Mouse (Mus musculus) lung, postnatal 4 days (tissue): ENCODE data around the gene Stard3.

Experiments
- DNase-seq, 2 experiments: peaks; one replicate each; pipeline ENCODE4 v3.0.0; 2021

Gene Stard3

DNA sequence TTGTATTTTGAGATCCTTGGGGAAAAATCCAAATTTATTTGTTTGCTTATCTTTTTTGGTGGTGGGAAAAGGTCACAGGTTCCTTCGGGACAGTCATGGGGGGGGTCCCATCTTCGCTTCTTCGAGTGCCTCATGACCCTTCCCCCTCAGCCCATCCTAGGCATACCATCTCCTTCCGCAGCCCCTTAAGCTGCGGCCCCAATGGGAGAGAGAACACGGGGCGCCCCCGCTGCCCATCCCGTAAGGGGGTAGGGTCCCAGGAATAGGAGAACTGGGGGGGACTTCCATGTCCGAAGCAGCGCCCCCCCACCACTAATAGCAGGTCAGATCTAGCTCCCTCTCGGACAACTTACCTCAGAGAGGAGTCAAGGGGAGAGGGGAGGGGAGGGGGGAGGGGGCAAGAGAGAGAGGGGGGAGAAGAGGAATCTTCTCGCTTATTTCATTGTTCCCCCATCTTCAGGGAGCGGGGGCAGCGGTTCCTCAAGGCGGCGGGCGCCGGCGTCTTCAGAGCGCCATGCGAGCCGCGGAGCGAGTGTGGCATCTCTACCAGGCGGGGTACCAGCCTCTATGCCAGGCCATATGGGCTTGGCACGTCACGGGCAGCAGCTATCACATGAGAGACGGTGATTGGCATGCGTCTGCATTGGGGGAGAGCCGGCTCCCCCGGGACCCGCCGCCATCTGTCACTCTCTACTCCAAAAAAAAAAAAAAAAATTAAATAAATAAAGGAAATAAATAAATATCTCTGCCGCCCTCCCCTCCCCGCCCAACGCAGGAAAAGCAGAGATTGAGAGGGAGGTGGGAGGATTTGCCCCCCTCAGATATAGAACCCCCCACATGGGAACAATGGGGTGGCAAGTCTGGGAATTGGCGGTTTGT is 28.8 kb upstream of the Stard3 start, which contains the start of gene Neurod2:
TSS of gene Neurod2 (minus strand) at position 568 of the 879 bp plus-strand sequence.
- no peak for DNase-seq

DNA sequence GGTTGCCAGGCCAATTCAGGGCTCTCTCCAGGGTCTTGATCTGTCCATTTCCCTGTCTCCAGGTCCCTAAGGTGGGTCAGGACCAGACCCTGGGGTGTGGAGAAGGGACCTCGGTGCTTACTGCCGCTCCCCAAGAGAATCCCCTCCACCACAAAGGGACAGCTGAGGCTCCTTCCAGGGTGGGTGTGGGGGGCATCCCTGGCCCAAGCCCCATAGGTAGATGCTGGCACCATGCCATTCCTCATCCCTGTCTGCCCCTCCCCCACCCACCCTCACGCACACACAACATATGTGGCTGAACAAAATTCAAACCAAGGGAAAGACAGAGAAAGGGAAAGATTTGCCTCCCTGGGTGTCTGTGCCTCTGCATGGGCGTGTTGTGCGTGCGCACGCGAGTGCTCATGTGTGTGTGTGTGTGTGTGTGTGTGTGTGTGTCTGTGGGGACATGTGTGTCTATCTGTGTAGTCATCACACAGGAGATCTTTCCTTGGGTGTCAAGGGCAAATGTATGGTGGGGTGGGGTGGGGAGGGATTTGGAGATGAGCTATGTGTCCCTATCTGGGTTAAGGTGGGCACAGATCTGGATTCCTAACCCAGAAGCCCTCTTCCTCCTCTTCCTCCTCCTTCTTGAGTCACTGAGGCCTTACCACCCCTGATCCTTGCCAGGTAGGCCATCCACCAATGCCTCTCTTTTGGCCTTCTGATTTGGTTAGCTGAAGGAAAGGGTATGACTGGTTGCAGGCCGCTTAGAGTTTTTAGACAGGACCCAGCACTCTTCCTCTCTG is 28.0 kb upstream of the Stard3 start:
- DNase-seq: no peak

DNA sequence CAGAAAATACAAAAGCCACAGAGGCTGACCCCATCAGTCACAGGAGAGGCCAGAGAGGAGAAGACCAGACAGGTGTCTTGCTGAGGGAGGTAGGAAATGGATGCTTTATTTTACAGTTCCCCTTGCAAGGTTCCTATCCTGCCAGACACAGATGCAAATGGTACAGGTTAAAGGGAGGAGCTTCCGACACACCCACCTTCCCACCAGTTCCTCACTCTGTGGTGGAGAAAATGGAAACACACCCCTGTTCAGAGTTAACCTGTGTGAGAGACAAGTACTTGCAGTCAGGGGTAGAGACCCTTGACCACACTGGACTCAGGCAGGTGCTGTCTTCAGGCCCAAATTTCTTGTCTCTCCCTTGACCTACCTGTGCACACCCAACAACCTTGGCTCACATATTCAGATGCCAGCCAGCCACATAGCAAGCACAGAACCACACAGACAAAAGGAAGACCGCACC is 27.4 kb upstream of the Stard3 start:
- no peak for DNase-seq

DNA sequence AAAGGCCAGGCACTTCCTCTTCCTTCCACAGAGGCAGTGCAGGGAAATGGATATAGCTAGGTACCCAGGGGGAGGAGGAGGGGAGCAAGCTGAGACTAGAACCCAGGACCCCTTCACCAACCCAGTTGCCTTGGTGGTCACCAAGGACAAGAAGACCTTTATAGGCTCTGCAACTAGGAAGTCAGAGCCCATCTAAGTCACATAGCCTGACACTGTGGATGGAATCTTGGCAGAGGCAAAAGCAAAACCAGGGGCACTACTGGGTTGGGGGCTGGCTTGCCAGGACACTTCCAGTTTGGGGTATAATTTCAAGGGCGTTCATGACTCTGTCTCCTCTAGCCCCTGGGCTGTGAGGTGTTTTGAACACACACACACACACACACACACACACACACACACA is 26.8 kb upstream of the Stard3 start:
- DNase-seq: no peak

DNA sequence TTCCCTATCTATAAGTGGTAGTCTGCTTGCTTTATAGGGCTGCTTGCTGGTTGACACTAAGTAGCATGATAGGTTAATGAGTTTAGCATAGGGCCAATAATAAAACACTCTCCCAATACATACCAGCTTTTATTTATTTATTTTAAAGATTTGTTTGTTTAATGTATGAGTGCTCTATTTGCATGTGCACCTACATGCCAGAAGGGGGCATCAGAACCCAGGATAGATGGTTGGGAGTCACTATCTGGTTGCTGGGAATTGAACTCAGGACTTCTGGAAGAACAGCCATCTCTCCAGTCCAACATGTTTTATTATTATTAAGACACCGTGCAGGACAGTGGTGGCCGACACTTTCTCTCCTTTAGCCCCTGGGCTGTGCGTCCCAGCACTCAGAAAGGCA is 26.0 kb upstream of the Stard3 start:
- DNase-seq: no peak

DNA sequence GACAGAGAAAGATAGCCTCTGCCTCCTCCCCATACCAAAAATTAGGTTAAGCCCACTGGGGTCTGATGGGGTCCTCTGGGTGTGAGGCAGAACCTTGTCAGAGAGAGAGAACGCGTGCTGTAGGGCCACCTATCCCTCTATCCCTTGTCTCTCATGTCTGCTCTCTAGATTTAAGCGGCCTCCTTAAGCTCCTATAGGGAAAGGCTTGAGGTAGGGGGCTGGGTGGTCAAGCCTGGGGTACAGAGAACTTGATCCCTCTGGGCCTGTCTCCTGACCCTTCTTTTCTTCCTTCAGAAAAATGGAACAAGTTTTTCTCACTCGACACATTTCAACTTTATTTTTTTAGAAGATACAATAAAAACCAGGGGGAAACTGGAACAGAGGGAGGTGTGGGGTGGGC is 25.3 kb upstream of the Stard3 start:
- no peak for DNase-seq

DNA sequence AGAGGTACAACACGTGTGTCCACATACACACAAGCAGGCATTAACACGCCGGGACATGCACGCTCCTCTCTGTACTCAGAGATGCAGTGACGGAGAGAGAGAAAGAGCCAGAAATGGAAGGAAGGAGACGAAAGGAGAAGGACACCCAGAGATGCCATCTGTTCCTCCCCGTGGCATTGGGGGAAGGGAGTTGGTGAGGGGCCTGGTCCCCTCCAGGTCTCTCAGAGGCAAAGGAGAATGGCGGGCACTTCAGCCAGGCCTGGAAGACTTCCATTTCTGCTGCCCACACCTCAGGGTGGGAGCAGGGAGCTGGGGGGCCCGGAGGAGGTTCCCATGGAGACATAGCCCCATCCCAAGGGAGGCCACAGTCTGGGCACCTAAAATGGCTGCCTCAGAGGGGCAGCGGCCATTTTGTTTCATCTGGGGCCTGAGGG is 24.9 kb upstream of the Stard3 start:
- no peak for DNase-seq

DNA sequence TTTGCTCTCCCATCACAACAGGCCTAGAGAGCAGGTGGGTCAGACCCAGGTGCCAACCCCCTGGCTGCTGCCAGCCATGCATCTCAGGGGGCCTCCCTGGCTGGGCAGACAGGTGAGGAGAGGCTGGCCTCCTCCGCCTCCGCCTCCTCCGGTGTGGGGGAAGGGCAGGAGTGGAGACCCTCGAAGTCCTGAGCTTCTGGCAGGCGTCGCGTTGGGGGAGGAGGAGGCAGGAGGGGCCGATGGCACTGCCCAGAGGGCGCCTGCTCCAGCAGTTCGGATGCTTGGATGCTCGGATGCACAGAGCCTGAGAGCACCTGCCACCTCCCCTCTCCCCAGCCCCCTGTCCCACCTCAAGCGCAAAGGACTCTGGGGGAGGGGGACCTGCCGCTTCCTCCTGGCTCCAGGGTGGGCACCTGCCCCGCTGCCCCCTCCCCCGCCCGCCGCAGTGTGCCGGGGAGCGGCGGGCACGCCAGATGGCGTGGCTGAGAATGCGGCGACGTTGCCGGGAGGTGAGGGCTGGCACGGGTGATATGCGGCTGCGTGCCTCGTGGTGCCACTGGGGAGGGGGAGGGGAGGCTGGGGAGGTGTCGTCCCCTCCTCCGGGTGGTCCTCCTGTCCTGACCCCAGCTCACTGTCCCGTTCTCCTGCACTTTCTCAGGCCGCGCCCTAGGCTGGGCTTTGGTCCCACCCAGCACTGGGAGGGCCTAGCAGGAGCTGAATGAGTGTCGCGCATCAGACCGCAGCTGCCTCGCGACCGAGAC is 24.0 kb upstream of the Stard3 start:
- DNase-seq: no peak

DNA sequence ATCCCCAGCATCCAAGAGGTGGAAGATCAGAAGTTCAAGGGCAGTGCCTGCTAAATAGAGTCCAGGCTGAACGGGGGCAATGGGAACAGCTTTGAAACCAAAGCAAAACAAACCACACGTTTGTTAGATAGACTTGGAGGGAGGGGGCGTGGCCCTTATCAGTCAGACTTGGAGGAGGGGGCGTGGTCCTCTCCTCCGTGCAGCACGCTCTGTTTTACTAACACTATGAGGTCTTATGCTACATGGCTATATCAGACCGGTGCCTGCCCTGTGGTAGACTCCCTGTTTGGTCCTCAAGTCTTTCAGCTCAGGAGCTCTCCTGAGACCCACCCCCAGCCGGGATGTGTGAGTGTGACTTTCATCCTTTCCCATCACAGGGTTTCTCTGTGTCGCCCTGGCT is 22.9 kb upstream of the Stard3 start:
- no peak for DNase-seq

DNA sequence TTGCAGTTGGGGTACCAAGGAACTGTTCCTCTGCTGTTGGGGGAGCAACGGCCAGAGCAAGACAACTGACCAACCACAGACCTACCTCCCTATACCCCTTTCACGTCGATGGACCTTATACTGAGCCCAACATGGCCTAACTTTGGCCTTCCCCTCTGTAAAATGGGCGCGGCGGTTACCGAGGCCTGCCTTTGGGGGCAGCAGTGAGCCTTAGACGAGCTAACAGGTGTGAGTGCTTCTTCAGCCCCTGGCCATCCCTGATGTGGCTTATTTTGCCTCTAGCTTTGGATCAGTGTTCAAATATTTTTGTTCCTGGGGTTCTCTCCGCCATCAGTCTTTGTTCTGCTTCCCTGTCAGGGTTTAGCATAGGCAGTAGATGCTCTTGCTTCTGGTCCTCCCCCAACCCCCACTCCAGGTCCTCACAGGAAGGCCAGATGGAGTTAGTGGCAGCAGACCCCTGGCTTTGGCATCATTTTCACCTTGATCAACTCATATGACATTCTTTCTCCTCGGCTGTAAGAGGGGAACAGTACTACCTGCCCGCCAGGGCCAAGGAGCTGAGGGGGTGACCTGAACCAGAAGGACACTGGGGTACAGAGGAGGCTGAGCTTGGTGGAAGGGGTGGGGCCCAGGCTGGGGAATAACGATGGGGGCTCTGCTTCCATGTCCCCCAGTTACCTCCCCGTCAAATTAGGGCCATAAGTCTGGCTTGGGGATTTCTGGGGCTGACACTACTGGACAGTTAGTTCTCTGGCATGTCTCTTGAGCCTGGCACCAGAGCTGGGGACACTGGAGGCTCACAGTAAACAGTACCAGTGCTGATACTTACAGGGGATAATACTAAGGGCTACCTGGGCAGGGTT is 21.7 kb upstream of the Stard3 start:
- no peak for DNase-seq

DNA sequence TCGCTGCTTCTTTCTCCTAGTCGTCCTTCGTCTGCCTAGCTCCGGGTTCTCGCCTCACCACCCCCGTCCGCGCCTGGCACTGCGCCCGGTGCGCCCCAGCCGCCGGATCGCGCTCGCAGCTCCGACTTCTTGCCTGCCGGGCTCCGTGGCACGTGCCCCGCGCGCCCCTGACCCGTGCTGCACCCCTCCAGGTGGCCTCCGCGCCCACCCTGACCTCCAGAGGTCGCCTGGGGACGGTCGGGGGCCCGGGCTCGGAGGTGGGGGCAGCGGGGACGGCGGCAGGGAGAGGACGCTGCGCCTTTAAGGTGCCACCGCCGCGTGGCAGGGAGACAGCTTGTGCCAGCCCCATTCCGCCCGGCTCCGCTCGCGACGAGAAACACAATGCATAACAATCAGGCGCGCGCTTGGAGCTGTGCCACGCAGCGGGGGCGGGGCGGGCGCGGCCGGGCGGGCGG is 19.6 kb upstream of the Stard3 start:
- DNase-seq: peak; percentile 49 to 66

DNA sequence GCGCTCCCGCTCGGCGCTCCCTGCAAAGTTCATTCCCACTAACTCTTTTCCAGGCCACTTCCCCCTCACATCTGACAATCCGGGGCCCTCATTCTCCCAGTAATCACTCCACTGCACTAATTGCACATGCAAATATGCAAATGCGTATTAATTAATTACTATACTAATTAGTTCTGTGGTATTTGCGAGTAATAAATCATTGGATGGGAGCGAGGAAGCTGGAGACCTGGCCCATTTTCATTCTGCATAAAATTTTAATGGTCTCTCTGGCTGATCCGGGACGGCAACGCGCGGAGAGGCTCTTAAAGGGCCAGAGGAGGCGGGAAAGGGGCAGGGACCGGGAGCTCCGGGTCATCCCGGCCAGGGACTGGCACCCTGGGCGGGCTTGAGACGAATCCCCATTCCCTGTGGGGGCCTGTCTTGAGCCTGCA is 19.1 kb upstream of the Stard3 start:
- DNase-seq: no peak

DNA sequence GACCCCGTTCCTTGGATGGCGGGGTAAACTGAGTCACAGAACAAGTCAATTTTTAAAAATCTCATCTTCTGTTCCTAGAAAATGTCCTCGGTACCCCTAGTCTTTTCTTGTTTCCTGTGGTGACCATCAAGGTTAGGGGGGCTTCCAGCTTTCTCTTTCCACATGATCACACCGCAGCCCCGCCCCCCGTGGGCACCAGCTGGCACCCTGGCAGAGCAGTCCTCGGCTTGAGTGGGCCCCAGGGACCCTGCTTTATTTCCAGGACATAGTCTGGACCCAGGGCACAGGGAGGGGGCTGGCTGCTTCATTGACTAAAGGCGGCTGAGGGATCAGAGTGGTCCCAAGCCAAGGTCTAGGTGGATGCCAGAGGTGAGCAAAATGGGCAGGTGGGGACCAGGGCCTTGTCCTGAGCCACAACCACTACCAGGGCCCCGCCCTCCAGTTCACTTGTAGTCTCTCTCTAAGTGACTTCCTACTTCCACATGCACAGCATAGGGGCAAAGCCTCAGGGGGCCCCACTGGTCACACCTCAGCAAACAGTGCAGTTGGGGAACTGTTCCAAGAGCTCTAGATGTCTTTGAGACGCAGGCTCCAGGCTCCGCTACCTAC is 18.4 kb upstream of the Stard3 start:
- no peak for DNase-seq

DNA sequence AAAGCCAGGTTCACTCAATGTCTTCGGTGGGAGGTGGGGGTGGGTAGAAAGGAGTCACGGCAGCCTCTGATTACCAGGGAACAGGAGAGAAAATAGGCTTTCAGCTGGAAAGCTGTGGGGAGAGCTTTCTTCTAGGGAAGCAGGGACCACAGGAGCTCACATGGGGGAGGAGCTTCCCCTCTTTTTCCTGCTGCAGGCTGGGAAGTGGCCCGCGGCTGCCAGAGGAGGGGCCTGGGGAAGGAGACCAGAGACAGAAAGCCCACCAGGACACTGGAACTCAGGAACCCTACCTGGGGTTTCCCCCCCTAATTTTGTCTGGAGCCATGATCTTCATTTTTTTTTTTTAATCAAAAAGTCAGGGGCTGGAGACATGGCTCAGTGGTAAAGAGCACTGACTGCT is 17.6 kb upstream of the Stard3 start:
- DNase-seq: no peak

DNA sequence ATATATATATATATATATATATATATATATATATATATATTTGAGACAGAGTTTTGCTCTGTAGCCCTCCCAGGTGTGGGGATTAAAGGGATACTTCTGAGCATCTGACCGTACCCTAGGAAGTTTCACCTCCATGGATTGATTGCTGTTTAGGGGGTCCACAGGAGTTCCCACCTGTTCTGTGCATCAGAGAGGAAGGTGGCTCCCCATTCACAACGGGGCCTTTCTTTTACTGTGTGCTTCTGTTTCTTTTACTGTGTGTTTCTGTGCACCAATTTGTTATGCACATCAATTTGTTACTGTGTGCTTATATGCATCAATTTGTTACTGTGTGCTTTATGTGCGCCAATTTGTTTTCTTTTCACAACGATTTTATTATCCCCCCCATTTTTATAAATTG is 17.0 kb upstream of the Stard3 start:
- DNase-seq: no peak

DNA sequence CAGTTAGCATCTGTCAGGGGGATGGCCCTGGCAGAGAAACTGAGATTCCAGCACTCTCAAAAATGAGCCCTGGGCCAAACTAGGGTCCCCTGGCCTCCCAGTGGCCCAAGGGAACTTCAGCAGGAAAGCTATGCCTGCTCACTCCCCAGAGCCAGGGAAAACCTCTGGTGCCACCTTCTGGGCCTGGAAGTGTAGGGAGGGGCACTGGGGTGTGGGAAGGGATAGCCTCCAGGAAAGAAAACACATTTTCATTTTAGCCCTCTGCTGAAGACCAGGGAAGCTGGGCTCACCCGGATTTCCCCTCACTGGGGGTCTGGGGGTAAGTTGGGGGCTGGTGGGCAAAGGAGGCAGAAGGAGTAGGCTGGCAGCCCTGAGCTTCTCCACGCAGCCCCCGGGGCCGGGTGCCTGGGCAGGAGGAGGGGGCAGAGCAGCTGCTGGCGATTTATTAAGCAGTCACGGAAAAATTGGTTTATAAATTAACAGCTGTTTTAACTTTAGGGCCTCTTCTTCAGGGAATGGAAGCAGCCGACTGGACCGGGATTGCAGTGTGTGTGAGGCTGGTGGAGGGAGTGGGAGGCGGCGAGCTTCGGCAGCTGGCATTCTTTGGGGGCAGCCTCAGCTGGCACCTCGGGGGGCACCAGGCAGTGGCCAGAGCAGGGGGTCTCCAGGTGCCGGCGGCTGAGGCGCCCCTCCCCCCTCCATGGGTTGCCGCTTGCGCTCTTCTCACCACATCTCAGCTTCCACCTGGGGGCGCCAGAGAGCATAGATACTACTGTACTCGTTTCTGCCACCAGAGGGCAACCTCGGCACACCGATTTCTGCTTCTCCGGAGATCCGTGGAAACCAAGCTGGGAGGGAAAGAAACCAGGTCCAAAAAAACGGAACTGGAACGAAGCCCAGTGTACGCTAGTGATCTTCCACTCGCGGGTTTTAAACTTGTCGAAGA is 15.9 kb upstream of the Stard3 start:
- peak; percentile 87 to 95 for DNase-seq

DNA sequence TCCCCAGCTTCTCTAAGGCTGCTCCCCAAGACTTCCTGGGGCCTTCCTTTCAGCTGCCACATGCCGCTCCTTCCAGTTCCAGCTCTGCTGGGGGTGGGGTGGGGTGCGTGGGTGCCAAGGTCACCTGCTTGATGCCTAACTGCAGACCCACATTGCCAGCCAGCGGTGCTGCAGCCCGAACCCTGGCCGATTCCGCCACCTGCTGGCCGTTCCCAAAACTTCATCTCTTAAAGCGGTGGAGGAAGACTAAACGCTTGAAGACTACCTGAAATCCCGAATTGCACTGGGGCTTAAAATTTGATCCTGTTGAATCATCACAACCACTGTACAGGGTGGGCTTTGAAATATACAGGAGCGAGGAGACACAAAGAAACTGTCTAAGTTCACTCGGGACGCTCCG is 12.9 kb upstream of the Stard3 start:
- DNase-seq: peak; percentile 76 to 87

DNA sequence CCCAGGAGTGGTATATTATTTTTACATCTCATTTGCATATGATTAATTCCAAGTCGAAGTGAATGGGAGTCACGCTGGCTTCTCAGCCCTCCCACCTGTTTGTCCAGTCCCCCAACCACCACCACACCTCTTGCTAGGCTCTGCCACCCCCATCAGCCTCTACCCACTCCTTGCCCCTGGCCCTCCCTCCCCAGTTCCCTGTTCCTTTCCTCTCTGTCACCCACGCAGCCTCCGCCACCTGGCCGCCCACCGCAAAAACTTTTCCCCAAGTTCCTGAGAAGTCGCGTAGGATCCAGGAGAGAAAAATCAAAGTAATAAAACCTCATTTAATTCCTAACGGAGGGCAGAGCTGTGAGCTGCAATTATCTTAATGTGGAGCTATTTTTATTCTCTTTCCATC is 12.0 kb upstream of the Stard3 start:
- no peak for DNase-seq

DNA sequence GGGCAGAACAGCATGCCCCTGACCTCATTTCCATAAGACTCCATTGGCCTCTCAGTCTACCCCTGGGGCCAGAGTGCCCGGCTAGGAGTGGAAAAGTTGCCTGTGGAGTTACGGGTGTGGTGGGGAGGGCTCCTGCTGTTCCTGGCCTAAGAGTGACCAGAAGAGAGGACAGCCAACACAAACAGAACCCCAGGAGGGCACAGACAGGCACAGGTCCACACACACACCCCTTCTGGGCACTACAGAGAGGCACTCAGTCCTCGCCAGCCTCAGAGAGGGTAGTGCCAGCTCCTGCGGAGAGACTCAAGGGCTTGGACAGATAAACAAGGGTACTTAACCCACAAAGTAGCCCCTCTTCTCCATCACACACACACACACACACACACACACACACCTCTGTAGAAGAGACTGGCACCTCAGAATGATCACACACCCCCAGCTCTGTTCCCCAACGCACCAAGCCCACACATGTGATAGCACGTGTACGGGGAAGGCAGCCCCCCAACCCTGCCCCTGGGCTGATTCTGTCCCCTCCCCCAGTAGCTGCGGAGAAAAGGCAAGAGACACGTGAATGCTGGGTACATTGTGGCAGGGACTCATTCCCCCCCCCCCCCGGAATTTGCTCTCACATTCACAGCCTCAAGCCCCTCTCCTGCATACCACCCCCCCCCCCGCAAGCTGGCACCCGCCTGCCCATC is 10.6 kb upstream of the Stard3 start:
- DNase-seq: peak in 1 of 2 experiments; percentile 39
